Mouse (Mus musculus) urinary bladder, postnatal 14 days (tissue): ENCODE measurements around the gene Capns1.
"Not testable (repeated sequence)": the region's sequence is repeated elsewhere in the genome, so short reads cannot be mapped to it uniquely, and the experiment has no call there.

ENCODE experiments used
- DNase-seq: peaks from one replicate; pipeline ENCODE4 v3.0.0; 2021; ENCODE audit warnings: low spot score

The Capns1 gene

GRCm38 (mm10) chr7:30198481-30198971 is at the start of gene Capns1:
TSS of gene Capns1 (minus strand) at chr7:30198811.
- DNase-seq = peak; percentile 65

DNA sequence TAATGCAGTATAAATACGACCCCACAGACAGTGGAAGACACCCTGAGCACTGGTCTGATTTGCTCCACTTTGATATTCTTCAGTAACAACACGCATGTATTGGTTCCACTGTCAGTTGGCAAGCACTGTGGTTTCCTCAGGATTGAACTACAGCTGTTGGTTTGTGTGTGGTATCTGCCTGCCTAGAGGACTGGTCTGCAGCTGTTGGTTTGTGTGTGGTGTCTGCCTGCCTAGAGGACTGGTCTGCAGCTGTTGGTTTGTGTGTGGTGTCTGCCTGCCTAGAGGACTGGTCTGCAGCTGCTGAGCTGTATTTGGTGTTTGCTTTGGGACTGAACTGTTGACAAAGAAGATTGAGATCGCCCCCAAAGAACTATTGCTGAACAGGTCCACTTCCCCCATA is 38.8 kb upstream of the Capns1 start:
- DNase-seq = not testable (repeated sequence)

DNA sequence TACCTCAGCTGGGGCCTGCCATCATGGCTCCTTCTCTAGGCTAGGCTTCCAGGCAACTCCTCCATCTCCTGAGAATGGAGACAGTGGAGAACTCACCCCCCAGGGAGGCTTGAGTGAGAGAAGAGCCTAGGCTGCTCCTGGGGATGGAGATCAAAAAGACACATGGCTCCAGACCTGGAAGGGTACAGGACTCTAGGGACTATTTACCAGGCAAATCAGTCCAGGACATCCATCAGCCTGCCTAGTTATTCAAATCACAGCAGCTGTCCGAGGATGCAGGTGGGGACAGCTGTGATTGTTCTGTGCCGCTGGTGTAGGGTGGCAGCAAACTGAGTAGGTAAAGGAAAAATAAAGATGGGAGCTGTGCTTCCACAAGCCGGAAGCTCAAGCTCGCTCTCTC is 37.0 kb upstream of the Capns1 start, which contains the start of gene Ovol3:
TSS of gene Ovol3 (minus strand) at position 101 of the 400 bp plus-strand sequence.
- DNase-seq = no peak

DNA sequence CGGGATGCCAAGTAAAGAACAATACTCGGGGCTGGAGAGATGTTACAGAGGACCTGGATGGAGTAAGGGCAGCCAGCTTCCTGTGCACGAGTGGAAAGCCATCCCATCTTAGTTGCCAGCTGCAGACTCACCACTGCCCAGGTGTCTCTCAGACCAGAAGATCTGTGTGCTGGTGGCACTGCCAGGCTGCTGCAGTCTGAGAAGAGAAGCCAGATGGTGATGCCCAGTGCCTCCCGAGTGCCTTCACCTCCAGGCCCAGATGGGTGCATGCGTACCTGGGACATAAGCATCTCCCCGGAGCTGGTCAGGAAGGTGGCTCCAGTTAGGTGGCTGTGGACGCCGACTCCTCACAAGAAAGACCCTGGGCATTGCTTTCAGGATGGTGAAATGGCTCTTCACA is 36.5 kb upstream of the Capns1 start:
- DNase-seq = no peak

DNA sequence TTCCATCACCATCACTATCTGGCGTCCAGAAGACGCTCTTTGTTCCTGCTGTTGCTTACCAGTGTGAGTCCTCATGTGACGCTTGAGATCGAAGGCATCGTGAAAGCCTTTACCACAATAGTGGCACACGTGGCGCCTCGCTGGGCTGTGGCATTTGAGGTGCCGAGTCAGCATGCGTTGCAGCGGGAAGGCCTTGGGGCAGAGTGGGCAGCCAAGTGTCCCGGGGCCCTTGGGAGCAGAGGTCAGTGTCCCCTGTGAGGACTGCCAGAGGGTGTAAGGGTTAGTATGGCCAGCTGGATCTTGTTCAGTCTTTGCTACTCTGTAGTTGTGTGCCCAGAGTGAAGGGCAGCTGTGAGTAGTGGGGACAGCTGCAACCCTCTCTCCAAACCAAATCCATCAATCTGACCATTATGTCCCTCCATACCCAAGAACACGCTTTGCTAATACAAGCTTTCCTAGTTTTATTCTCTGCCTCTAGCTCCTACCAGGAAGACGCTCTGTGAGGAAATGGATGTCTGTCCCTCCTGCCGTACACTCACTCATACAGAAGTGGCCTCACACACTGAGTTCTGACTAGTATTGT is 35.8 kb upstream of the Capns1 start:
- no peak for DNase-seq

GRCm38 (mm10) chr7:30233387-30233786 is 34.8 kb upstream of the Capns1 start:
- DNase-seq = no peak

DNA sequence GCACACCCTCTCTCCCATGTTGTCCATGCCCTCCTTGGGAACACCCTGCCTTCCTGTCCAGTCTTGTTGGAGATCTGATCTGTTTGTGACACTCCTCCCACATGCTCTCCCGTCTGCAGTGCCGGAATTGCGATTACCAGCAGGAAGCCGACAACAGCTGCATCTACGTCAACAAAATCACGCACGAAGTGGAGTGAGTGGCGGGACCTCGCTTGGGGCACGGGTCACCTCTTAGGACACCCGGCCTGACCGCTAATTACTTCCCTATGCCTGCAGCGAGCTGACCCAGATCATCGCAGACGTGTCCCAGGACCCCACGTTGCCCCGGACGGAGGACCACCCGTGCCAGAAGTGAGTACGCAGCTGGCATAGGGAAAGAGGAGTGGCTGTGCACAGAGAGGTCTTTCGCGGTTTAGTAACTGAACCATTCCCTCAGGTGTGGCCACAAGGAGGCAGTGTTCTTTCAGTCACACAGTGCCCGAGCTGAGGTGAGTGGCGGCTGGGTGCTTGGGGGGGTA is 34.1 kb upstream of the Capns1 start:
- peak; percentile 68 for DNase-seq

DNA sequence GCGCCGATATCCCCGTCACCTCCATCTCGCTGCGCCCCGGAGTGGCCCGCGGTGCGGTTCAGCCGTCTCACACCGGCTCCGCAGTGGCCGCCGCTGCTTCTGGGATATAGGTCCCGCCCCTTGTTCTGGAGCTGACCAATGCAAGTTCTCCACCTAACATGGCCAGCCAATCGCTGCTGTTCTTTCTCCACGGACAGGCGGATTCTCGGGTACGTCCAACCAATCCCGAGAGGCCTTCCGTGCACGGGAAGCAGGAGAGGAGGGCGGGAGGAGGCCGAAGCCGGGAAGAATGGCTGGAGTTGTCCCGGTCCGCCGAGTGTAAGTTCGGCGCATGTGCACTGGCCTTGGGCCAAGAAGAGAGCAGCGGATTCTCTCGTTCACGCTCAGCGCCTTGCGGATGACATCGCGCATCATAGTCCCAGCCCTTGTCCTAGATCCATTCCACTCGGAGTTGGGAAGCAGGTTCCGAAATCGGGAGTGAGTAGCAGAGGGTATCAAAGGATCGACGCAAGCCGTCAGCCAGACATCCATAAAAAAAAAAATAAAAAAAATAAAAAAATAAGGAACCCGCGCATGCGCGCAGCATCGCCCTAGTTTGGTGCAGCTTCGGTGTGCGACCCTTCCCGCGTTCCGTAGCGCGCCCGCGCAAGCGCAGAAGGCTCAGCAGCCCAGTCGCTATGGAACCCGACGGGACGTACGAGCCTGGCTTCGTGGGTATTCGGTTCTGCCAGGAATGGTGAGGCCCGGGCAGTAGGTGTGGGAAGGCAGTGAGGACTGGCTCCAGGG is 33.3 kb upstream of the Capns1 start, which contains the start of the genes Polr2i and Tbcb:
TSS of gene Polr2i (plus strand) at position 280 of the 786 bp plus-strand sequence.
TSS of gene Tbcb (minus strand) at position 604 of the 786 bp plus-strand sequence.
- peak; percentile 99 for DNase-seq

GRCm38 (mm10) chr7:30231328-30231668 is 32.7 kb upstream of the Capns1 start:
- DNase-seq = no peak

- DNase-seq = no peak
These were observed 25.6 kb upstream of the Capns1 start for GRCm38 (mm10) chr7:30224206-30224605.

GRCm38 (mm10) chr7:30222205-30222604 is 23.6 kb upstream of the Capns1 start:
- DNase-seq = no peak

DNA sequence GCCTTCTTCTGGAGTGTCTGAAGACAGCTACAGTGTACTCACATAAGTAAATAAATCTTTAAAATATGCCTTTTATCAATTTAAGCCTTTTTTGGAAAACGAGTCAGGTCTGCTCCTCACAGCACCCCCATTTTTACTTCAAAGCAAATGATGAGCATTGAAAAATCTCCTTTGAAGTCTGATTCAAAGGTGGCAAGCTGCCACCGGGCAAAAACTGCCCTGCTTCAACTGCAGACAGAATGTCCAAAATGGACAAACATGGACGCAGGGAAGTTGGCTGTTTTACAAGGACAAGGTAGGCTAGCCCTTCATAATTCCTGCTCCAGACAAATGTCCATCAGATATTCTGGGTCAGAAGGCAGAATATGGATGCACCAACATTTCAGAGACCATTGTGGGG is 22.8 kb upstream of the Capns1 start:
- DNase-seq = no peak

DNA sequence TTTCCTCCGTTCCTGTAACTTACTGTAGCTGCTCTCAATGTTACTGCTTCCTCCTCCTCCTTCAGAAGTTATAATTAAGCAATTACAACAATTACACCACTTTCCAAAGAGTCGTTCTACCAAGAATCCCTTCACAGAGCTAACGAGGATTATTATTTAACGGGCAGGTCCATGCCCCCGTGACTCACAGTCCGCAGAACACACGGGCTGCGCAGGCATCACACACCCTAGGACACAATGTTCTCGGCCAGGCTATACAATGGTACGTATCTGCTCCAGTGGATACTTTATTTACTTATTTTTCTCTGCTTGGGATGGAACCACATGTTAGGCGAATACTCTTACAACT is 21.4 kb upstream of the Capns1 start:
- DNase-seq = no peak

GRCm38 (mm10) chr7:30219293-30220007 is 20.8 kb upstream of the Capns1 start:
- peak; percentile 60 for DNase-seq

DNA sequence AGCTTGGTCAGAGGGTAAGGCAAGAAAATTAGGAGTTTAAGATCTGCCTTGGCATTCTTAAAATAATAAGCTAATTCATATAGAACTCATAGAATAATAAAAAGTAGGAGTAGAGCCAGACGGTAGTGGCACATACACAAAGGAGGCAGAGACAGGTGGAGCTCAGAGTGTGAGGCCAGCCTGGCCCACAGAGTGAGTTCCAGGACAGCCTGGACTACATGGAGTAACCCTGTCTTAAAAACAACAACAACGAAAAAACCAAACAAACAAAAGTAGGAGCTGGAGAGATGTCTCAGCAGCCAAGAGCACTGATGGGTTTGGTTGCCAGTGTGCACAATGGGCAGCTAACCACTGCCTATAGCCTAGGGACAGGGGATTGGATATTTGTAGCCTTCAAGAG is 18.7 kb upstream of the Capns1 start:
- DNase-seq = no peak

GRCm38 (mm10) chr7:30216723-30217151 is 18.1 kb upstream of the Capns1 start:
- peak; percentile 78 for DNase-seq

DNA sequence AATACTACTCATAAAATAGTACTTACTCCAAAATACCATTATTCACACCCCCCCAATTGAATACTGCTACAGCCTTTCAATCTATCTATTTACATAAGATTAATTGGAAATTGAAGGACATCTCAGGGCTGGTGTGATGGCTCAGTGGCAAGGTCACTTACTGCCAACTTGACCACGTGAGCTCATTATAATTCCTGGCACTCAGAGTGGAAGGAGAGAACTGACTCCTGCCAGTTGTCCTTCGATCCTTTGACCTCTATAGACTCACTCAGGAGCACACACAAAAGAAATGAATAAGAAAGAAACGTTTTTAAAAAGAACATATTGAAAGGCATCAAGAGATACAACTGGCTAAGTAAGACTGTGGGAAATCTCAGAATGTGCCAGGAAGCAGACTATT is 17.3 kb upstream of the Capns1 start:
- no peak for DNase-seq

DNA sequence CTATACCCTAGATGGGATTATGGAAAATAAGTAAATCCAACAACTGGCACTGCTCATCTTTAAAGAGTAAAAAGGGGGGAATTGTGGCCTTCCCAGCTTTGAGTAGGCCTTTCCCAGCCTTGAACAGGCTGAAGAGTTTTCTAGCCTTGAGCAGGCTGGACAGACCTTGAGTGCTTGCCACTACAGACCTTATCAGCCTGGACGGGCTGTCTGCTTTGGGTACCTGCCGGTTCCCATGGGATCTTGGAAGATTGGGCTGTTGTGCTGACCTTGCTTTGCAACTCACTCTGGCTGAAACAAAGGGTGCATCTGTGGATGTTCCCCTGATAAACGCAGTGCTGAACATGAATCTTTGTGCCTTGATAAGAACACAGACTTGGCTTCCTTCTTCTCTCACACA is 15.3 kb upstream of the Capns1 start:
- DNase-seq = no peak

DNA sequence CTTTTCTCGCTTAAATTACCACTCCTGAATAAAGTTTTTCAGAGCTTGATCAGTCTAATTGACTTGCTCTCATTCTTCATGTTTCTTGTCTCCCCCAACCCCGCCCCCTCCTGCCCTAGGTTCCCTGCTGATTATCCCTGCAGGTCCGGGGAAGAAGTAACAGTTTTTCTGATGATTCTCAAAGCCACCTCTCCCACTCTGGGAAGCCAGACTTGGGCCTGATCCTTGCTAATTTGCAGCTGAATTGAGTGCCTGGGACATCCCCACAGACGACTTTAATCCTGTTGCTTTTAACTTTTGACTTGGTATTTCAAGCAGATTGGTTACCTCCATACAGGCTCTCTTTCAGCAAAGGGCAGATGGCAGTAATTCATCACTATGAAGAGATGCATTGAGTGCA is 12.4 kb upstream of the Capns1 start:
- DNase-seq = no peak

- not testable (repeated sequence) for DNase-seq
These were observed 7.8 kb upstream of the Capns1 start for GRCm38 (mm10) chr7:30206364-30206763.

DNA sequence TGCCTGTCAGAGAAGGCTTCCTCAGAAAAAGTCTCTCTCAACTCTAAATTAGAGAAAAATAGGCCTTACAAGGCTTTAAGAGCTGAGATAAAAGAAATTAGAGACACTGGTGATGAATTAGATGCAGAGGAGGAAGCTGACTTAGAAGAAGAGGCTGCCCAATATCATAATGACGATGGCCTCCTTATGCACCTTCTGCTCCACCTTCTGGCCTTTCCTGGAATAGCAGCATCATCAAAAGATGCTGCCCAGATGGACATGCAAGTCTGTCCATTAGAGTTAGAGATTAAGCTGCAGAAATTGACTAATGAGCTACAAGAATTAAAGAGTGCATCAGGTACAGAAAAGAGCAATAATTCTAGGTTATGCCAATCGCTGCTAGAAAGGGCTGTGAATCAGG is 6.8 kb upstream of the Capns1 start:
- DNase-seq = peak; percentile 77

GRCm38 (mm10) chr7:30204380-30204779 is 5.8 kb upstream of the Capns1 start:
- DNase-seq = no peak
